Mouse (Mus musculus) CH12.LX (cell line): ENCODE results near the gene Srp68. TPM values are rescaled to one million over a fixed set of nuclear protein-coding genes. Genes with fewer than 3 reads are reported as not detected.

ENCODE experiments used
- DNase-seq: peaks from one replicate; pipeline ENCODE4 v3.0.0-alpha.2; 2013; ENCODE audit errors: extremely low read depth
- H3K27ac ChIP-seq: 2 replicates; pipeline ENCODE4 v1.5.1; 2012; ENCODE audit warnings: low read depth, mild to moderate bottlenecking, control low read depth, moderate library complexity; ENCODE audit not compliant: insufficient read depth
- H3K27me3 ChIP-seq: replicated peaks from 2 replicates; pipeline ENCODE3; 2012; ENCODE audit warnings: inconsistent platforms
- H3K36me3 ChIP-seq, 2 experiments: replicated peaks in 1 of 2; 2 replicates each; pipeline versions ENCODE3 to v1.6.1; 2012; ENCODE audit warnings: inconsistent platforms in 1 of 2, low read length in 1 of 2, mild to moderate bottlenecking in 1 of 2, mixed read lengths in 1 of 2, moderate library complexity in 1 of 2; ENCODE audit not compliant: control insufficient read depth in 1 of 2, insufficient read depth in 1 of 2
- H3K4me1 ChIP-seq, 2 experiments: 2 replicates each; pipeline ENCODE4 v1.6.1; 2012; ENCODE audit warnings: inconsistent platforms in 1 of 2, moderate library complexity in 1 of 2; ENCODE audit not compliant: insufficient read depth in 2 of 2, control insufficient read depth in 1 of 2
- H3K4me2 ChIP-seq: 2 replicates; pipeline ENCODE4 v1.6.1; 2012; ENCODE audit warnings: low read depth, mild to moderate bottlenecking, control low read depth; ENCODE audit not compliant: poor library complexity, insufficient read depth, severe bottlenecking
- H3K4me3 ChIP-seq, 3 experiments: fragments of 150-350 bp in 1 of 3; sonication (generic) in 1 of 3; replicated peaks in 1 of 3; 2 replicates each; pipeline versions ENCODE3 to v1.5.1; 2011 to 2012; ENCODE audit warnings: low read depth in 2 of 3, low read length in 2 of 3, mild to moderate bottlenecking in 2 of 3, moderate library complexity in 2 of 3, control low read depth in 1 of 3, improper control_type of control experiment in 1 of 3, inconsistent platforms in 1 of 3, mixed read lengths in 1 of 3; ENCODE audit not compliant: poor library complexity in 1 of 3
- H3K79me2 ChIP-seq: replicated peaks from 2 replicates; pipeline ENCODE4 v1.6.1; 2012; ENCODE audit warnings: mild to moderate bottlenecking, moderate library complexity; ENCODE audit not compliant: control insufficient read depth, poor library complexity, insufficient read depth, severe bottlenecking; ENCODE audit errors: extremely low read depth
- H3K9ac ChIP-seq: 2 replicates; pipeline ENCODE4 v1.6.1; 2012; ENCODE audit warnings: low read depth, mild to moderate bottlenecking, control low read depth, moderate library complexity; ENCODE audit not compliant: insufficient read depth
- H3K9me3 ChIP-seq: replicated peaks from 2 replicates; pipeline ENCODE3; 2012; ENCODE audit warnings: low read length, inconsistent platforms, mixed read lengths
- BHLHE40 ChIP-seq: IDR thresholded peaks from 2 replicates; pipeline ENCODE4 v1.6.1; 2011; ENCODE audit warnings: mild to moderate bottlenecking, low read depth, low read length, improper control_type of control experiment
- ELF1 ChIP-seq: IDR thresholded peaks from 2 replicates; pipeline ENCODE4 v1.6.1; 2014; ENCODE audit warnings: low read depth, mild to moderate bottlenecking, inconsistent platforms, low read length, improper control_type of control experiment
- EP300 ChIP-seq: IDR thresholded peaks from 2 replicates; pipeline ENCODE4 v1.6.1; 2011; ENCODE audit warnings: low read length, improper control_type of control experiment
- HCFC1 ChIP-seq: IDR thresholded peaks from 2 replicates; pipeline ENCODE4 v1.6.1; 2012; ENCODE audit warnings: low read depth, mild to moderate bottlenecking, inconsistent platforms, low read length, improper control_type of control experiment
- IRF4 ChIP-seq: IDR thresholded peaks from 2 replicates; pipeline ENCODE4 v1.6.1; 2014; ENCODE audit warnings: low read depth, mild to moderate bottlenecking, inconsistent platforms, low read length, improper control_type of control experiment
- JUN ChIP-seq: IDR thresholded peaks from 2 replicates; pipeline ENCODE4 v1.6.1; 2011; ENCODE audit warnings: low read depth, mild to moderate bottlenecking, low read length, improper control_type of control experiment, moderate library complexity; ENCODE audit not compliant: insufficient read depth
- MYC ChIP-seq: IDR thresholded peaks from 2 replicates; pipeline ENCODE4 v1.6.1; 2011; ENCODE audit warnings: low read depth, mild to moderate bottlenecking, improper control_type of control experiment, low read length
- POLR2A ChIP-seq: IDR thresholded peaks from 2 replicates; pipeline ENCODE4 v1.6.1; 2011; ENCODE audit warnings: low read depth, mild to moderate bottlenecking, improper control_type of control experiment, low read length
- POLR2AphosphoS2 ChIP-seq: IDR thresholded peaks from 2 replicates; pipeline ENCODE4 v1.6.1; 2011; ENCODE audit warnings: low read depth, low read length, improper control_type of control experiment
- SMC3 ChIP-seq: IDR thresholded peaks from 2 replicates; pipeline ENCODE4 v1.6.1; 2011; ENCODE audit warnings: low read depth, low read length, improper control_type of control experiment
- USF2 ChIP-seq: conservative IDR thresholded peaks from 2 replicates; pipeline ENCODE4 v1.6.1; 2011; ENCODE audit warnings: low read depth, low read length, improper control_type of control experiment
- ZNF384 ChIP-seq: IDR thresholded peaks from 2 replicates; pipeline ENCODE4 v1.6.1; 2012; ENCODE audit warnings: low read depth, low read length, improper control_type of control experiment, inconsistent platforms
- dilution Hi-C: fragments of 300-500 bp; cut with MboI; formaldehyde crosslinking; loops from 2 replicates; pipeline ENCODE4 v1.14.3; 2020; ENCODE audit warnings: low sequenced_read_pairs; ENCODE audit not compliant: extremely low pct_unique_long_range_greater_than_20kb, extremely low pct_ligation_motif_present
- in situ Hi-C: fragments of 300-500 bp; cut with MboI; formaldehyde crosslinking; loops from 3 replicates; pipeline ENCODE4 v1.14.3; 2019; ENCODE audit warnings: low sequenced_read_pairs, low pct_ligation_motif_present, low pct_unique_long_range_greater_than_20kb, mixed read lengths
- polyA plus RNA-seq: library from polyadenylated mRNA; unstranded; fragments of >175 nt; gene quantifications from 2 replicates; pipeline ENCODE4 v1.2.1, GENCODE M21; 2012; ENCODE audit warnings: low read depth; ENCODE audit not compliant: insufficient read length
- total RNA-seq, 2 experiments: library from RNA; depleted of rRNA; stranded (reverse); fragments of 300-350 nt in 1 of 2; fragments of >200 nt in 1 of 2; gene quantifications; 2 replicates each; pipeline ENCODE4 v1.2.3; 2012 to 2014

Srp68 gene
- total and polyA plus RNA-seq, 3 experiments: 53.2 to 184 (median 74.7) TPM

DNA sequence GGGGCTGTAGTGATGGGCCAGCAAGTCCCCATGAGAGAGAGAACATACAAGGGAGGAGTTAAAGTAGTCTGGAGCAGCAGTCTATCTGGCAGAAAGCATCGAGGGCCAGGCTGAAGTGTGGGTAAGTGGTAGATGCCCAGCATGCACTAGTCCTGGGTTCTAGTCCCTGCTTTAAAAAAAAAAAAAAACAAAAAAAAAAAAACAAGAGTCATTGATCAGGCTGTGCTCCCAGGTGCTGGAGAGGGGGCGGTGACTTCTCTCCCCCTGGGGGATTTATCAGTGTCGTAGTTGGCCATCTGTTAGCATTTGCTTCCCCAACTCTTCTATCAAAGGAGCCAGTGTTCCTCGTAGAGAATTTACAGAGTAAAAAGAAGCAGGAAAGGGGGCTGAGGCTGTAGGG lies 67.3 kb downstream of the Srp68 start:
- H3K9ac ChIP-seq: no peak overlapping the region
- in situ Hi-C loops: no loop called here
- H3K4me2 ChIP-seq: no peak overlapping the region
- H3K27ac ChIP-seq: no peak overlapping the region
- no peak for TF ChIP-seq POLR2AphosphoS2
- TF ChIP-seq ZNF384: peak; percentile 68
- TF ChIP-seq ELF1: no peak
- no peak for TF ChIP-seq IRF4
- TF ChIP-seq, all 38 proteins: peak for 1
- peaks cover 36 to 67% of the 10 kb centered on the region in 2 experiments for H3K36me3 ChIP-seq
- H3K9me3 ChIP-seq: peaks cover 4% of the 10 kb centered on the region
- DNase-seq: peak; percentile 30
- H3K27me3 ChIP-seq: no peaks in the 10 kb centered on the region
- H3K4me1 ChIP-seq: peaks cover 0 to 11% of the 10 kb centered on the region in 2 experiments; a peak in 3 of 4 replicates
- H3K4me3 ChIP-seq: no peak overlapping the region
- dilution Hi-C loops: no loop called here
- H3K79me2 ChIP-seq: no peaks in the 10 kb centered on the region

DNA sequence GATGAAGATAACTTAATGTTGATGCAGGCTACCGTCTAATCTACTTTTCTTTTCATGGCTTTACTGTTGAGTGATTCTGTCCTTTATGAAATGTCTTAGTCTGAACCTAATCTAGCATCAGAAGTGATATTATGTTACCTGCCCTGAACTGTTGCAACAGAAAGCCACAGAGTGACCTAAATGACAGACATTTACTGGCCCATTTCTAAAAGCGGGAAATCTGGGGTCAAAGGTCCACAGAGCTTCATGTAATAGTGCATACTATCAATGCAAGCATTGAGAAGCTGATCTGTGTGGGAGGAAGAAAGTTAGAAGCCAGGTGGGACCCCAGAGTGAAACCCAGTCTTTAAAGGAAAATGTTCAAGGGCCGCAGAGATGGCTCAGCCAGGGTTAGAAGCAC lies 70.9 kb downstream of the Srp68 start:
- no peaks in the 10 kb centered on the region for H3K79me2 ChIP-seq
- no peak overlapping the region for H3K9ac ChIP-seq
- H3K4me3 ChIP-seq: no peak overlapping the region
- peaks cover 4% of the 10 kb centered on the region for H3K9me3 ChIP-seq
- no peak overlapping the region for H3K27ac ChIP-seq
- TF ChIP-seq USF2 (no peak), POLR2A (no peak)
- H3K36me3 ChIP-seq: peaks cover 26 to 49% of the 10 kb centered on the region in 2 experiments
- H3K4me2 ChIP-seq: no peak overlapping the region
- DNase-seq: no peak
- dilution Hi-C loops: no loop called here
- no peaks in the 10 kb centered on the region for H3K27me3 ChIP-seq
- in situ Hi-C loops: no loop called here
- H3K4me1 ChIP-seq: peaks cover 0 to 15% of the 10 kb centered on the region in 2 experiments; a peak in 3 of 4 replicates

DNA sequence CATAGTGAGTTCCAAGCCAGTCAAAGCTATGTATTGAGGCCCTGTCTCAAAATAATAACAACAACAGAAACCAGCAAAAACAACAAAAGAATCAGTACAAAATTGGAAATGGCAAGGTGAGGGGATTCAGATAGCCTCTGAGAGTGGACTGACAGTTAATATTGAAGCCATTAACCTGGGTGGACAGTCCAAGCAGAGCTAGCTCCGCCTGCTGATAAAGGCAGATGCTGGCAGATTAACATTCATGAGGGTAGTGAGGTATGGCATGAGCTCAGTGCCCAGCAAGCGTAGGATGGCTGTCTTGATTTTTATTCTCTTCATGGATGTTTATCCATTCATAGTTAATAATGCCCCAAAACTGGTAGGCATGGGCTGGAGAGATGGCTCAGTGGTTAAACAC lies 72.9 kb downstream of the Srp68 start:
- in situ Hi-C loops (no loop called here), dilution Hi-C loops (no loop called here)
- H3K27me3 ChIP-seq: no peaks in the 10 kb centered on the region
- H3K27ac ChIP-seq: no peak overlapping the region
- TF ChIP-seq SMC3: no peak
- TF ChIP-seq EP300: no peak
- TF ChIP-seq JUN: no peak
- no peak for TF ChIP-seq BHLHE40
- no peak for TF ChIP-seq POLR2AphosphoS2
- TF ChIP-seq HCFC1: no peak
- no peak for TF ChIP-seq MYC
- no peak overlapping the region for H3K4me3 ChIP-seq
- no peak for DNase-seq
- no peak overlapping the region for H3K9ac ChIP-seq
- H3K4me1 ChIP-seq: peaks cover 2 to 21% of the 10 kb centered on the region in 2 experiments
- no peaks in the 10 kb centered on the region for H3K9me3 ChIP-seq
- peaks cover 9% of the 10 kb centered on the region for H3K79me2 ChIP-seq
- peaks cover 13 to 39% of the 10 kb centered on the region in 2 experiments for H3K36me3 ChIP-seq
- H3K4me2 ChIP-seq: no peak overlapping the region
